Mouse (Mus musculus) urinary bladder, postnatal 4 days (tissue): ENCODE measurements around the gene Rbpms2.
"Not testable (repeated sequence)": the region's sequence is repeated elsewhere in the genome, so short reads cannot be mapped to it uniquely, and the experiment has no call there.

ENCODE experiments used
- DNase-seq, 2 experiments: peaks; one replicate each; pipeline ENCODE4 v3.0.0; 2021 to 2022; ENCODE audit warnings: low spot score in 2 of 2

The Rbpms2 gene

GRCm38 (mm10) chr9:65654700-65655237 is 25.3 kb downstream of the Rbpms2 start:
- no peak for DNase-seq

GRCm38 (mm10) chr9:65655540-65655939 is 26.1 kb downstream of the Rbpms2 start:
- no peak for DNase-seq

- DNase-seq = no peak
Observed at GRCm38 (mm10) chr9:65657218-65657617, 27.8 kb downstream of the Rbpms2 start.

- DNase-seq = no peak
Observed at GRCm38 (mm10) chr9:65661029-65661428, 31.6 kb downstream of the Rbpms2 start.

DNA sequence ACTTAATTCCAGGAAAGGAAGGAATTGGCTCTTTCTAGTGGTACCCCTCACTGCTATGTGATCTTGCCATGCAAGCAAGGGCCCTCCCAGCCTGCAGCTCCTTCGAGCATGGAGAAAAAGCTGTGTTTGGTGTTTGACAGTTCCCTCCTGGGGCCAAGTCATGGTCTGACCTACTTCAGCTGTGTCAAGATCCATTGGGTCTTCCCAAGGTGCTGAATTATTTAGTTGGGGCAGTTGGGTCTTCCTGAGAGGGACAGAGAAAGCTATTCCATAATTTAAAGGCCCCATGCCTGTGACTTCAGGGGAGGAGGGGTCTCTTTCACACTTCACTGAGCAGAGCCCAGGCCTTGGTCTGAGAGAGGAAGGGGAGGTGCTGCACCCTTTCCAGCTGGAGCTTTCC is 32.0 kb downstream of the Rbpms2 start:
- no peak for DNase-seq

- peak; percentile 37 to 69 for DNase-seq
Observed at GRCm38 (mm10) chr9:65664163-65664562, 34.7 kb downstream of the Rbpms2 start.

GRCm38 (mm10) chr9:65666042-65666441 is 36.6 kb downstream of the Rbpms2 start:
- DNase-seq = peak; percentile 33 to 68

DNA sequence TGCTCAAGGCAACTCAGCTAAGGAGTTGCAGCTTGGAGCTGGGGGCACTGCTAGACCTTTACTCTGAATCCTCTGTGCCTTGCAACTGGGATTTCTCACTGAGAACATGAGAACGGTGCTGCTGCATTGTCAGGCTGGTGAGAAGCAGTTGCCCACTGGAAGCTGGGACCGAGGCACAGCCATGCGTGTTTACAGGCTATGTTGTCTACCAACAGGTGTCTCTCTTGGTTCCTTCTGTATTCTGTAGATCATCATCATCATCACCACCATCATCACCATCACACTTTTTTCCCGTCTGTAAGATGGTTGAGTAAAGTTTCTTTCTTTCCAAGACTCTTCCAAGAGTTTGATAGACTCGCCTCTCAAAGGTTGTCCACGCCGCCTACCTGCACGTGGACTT is 38.3 kb downstream of the Rbpms2 start, which contains the start of gene Oaz2:
Gene Oaz2, plus strand, starts transcription at position 301 of the 400 bp plus-strand sequence.
- DNase-seq = no peak

- peak in 1 of 2 experiments; percentile 49 for DNase-seq
Observed at GRCm38 (mm10) chr9:65671431-65671931, 42.0 kb downstream of the Rbpms2 start.

GRCm38 (mm10) chr9:65672996-65673395 is 43.5 kb downstream of the Rbpms2 start:
- DNase-seq = no peak

DNA sequence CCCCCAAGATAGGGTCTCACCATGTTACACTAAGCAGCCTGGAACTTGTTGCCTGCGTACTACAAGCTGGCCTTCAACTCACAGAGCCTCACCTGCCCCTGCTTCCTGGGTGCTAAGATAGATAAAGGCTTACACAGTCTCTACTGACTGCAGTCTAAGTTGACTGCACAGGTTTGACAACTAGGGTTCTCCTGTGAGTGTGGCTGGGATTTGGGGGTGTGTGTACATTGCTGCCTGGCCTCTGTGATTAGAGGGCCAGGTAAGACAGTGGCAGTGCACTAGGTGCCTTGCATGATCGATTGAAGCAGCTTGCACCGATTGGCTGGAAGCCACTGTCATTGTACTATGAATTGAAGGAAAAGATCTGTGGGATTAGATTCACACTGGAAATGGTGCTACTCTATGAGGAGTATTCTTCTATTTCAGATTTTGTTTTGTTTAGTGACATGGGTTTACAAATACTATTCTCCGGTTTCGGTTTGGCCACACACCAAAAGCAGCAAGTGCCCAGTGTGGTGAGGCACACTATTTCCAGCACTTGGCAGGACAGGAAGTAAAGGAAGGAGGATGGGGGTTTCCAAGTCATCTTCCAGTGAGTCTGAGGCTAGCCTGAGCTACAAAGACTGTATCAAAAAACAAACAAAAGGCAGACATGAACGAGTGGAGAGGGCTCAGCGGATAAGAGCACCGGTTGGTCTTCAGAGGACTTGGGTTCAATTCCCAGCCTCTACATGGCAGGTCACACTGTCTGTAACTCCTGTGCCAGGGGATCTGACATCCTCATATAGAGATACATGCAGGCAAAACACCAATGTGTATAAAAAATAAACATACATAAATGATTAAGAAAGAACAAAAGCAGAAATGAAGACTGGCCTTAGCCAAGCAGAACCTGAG is 46.3 kb downstream of the Rbpms2 start:
- no peak for DNase-seq

DNA sequence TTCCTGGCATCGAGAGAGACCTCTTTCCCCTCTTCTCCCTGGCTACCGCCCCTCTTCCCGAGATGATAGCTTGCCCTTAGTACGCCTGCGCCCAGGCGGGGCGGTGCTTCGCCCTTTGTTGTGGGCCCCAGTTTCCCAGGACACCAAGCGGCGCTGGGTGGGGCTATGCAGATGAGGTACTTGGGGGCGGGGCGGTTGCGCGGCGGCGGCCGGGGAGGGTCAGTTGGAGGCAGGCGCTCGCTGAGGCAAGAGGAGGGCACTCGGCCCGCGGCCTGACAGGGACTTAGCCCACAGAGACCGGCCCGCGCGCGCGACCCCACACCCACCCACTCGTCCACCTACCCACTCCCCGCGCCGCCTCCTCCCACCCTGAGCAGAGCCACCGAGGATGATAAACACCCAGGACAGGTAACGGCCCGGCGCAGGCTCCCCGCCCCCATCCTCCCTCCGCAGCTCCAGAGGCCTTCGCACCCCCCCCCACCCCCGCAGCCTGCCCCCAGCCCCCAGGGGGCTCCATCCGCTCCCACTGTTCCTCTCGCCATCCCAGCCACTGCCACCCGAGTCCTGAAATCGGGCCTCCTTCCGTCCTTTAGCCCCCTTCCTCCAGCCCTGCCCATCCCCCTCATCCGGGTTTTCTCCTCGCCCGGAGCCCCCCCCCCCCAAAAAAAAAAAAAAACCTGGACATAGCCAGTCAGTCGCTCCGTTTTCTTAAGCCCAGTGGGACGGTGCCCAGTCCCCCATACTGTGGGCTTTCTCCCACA is 47.1 kb downstream of the Rbpms2 start:
- peak; percentile 96 to 99 for DNase-seq

GRCm38 (mm10) chr9:65677119-65677462 is 47.6 kb downstream of the Rbpms2 start:
- DNase-seq = no peak

DNA sequence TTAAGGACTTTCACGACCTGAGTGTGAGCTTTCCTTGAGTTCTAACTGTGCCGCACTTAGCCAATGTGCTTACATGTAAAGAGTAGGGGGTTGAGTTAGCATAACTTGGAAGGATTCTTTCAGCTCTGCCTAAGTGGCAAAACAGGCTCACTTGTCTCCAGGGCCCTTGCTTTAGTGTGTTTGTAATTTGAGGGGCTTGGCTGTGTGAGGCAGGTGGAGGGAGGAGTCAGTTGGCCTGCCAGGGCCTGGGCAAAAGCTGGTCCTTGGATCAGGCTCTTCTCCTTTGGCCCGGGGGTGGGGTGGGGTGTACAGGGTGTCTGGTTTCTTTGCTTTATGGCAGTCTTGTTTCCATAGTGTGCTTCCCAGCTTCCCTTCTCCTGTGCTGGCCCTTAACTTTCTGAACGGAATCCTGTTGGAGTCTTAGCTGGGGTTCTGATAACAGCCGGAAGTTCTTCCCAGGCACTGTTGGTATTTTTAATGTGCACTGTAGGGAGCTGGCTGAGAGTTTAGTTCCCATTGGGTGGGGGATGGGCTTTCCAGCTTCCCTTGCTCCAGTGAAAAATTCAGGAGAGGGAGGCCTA is 49.8 kb downstream of the Rbpms2 start:
- no peak for DNase-seq

- DNase-seq = no peak
Observed at GRCm38 (mm10) chr9:65680938-65681633, 51.6 kb downstream of the Rbpms2 start.

GRCm38 (mm10) chr9:65681634-65681940 is 52.1 kb downstream of the Rbpms2 start:
- no peak for DNase-seq

GRCm38 (mm10) chr9:65682183-65682582 is 52.7 kb downstream of the Rbpms2 start:
- no peak for DNase-seq

GRCm38 (mm10) chr9:65682994-65683393 is 53.5 kb downstream of the Rbpms2 start:
- no peak for DNase-seq

GRCm38 (mm10) chr9:65684704-65685103 is 55.3 kb downstream of the Rbpms2 start:
- no peak for DNase-seq

- not testable (repeated sequence) for DNase-seq
Observed at GRCm38 (mm10) chr9:65689869-65690268, 60.4 kb downstream of the Rbpms2 start.

DNA sequence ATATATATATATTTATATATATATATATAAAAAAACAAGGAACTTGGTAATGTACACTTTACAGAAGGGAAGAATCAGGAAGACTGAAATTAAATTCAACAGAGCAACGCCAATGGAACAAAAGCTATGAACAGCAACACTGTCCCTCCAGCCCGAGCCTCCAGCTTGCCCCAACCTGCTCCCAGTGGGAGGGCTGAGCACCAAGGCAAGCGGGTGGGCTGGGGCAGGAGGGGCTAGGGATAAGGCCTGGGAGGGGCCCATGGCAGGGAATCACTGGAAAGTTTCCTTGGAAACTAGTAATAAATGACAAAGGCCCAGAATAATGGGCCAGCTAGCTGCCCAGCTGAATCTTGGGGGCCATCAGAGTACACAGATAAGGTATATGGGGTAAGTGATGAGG is 63.0 kb downstream of the Rbpms2 start:
- no peak for DNase-seq
